Mouse (Mus musculus) v-Abl transformed pro-B cells (cell line): ENCODE measurements at regions not wholly inside any gene's neighbourhood (a gene's known extent, or its start where the extent isn't known, plus 50 kb on each side); places are given as distances from the start of the nearest gene placed in this dataset.

Experiments used
- in situ Hi-C, 2 experiments: fragments of 400-800 bp; cut with MboI; formaldehyde crosslinking; loops; one replicate each; pipeline ENCODE4 v1.15.1; 2025; ENCODE audit not compliant: unreplicated experiment in 2 of 2

GRCm38 (mm10) chr12:10016710-10017581, 352.8 kb upstream of the Nt5c1b start:
- in situ Hi-C loops: no loop called here

- in situ Hi-C loops: no loop called here
These were observed 334.3 kb upstream of the Nt5c1b start for GRCm38 (mm10) chr12:10035479-10035878.

- in situ Hi-C loops: no loop called here
These were observed 307.7 kb upstream of the Nt5c1b start for GRCm38 (mm10) chr12:10062006-10062514.

- in situ Hi-C loops: no loop called here
These were observed 291.4 kb upstream of the Nt5c1b start for GRCm38 (mm10) chr12:10078341-10078740.

- in situ Hi-C loops: no loop called here
These were observed 290.3 kb upstream of the Nt5c1b start for GRCm38 (mm10) chr12:10079482-10079881.

GRCm38 (mm10) chr12:10112874-10113453, 256.8 kb upstream of the Nt5c1b start:
- in situ Hi-C loops: no loop called here

- in situ Hi-C loops: no loop called here
These were observed 247.7 kb upstream of the Nt5c1b start for GRCm38 (mm10) chr12:10122102-10122501.

GRCm38 (mm10) chr12:10127995-10128573, 241.7 kb upstream of the Nt5c1b start:
- in situ Hi-C loops: no loop called here

- in situ Hi-C loops: no loop called here
These were observed 235.6 kb upstream of the Nt5c1b start for GRCm38 (mm10) chr12:10134141-10134540.

- in situ Hi-C loops: no loop called here
These were observed 233.9 kb upstream of the Nt5c1b start for GRCm38 (mm10) chr12:10135915-10136314.

- in situ Hi-C loops: no loop called here
These were observed 229.6 kb upstream of the Nt5c1b start for GRCm38 (mm10) chr12:10140131-10140530.

- in situ Hi-C loops: no loop called here
These were observed 208.9 kb upstream of the Nt5c1b start for GRCm38 (mm10) chr12:10160837-10161236.

GRCm38 (mm10) chr12:10168042-10168441, 201.7 kb upstream of the Nt5c1b start:
- in situ Hi-C loops: no loop called here

- in situ Hi-C loops: no loop called here
These were observed 201.2 kb upstream of the Nt5c1b start for GRCm38 (mm10) chr12:10168581-10168980.

GRCm38 (mm10) chr12:10178718-10179117, 191.1 kb upstream of the Nt5c1b start:
- in situ Hi-C loops: no loop called here

- in situ Hi-C loops: no loop called here
These were observed 190.5 kb upstream of the Nt5c1b start for GRCm38 (mm10) chr12:10179147-10179814.

GRCm38 (mm10) chr12:10179815-10180468, 189.8 kb upstream of the Nt5c1b start:
- in situ Hi-C loops: no loop called here

GRCm38 (mm10) chr12:10182589-10182988, 187.2 kb upstream of the Nt5c1b start:
- in situ Hi-C loops: no loop called here

GRCm38 (mm10) chr12:10186576-10186975, 183.2 kb upstream of the Nt5c1b start:
- in situ Hi-C loops: no loop called here

- in situ Hi-C loops: no loop called here
These were observed 180.0 kb upstream of the Nt5c1b start for GRCm38 (mm10) chr12:10189746-10190145.
